Mouse (Mus musculus) testis, adult 2 months (tissue): ENCODE data around the gene Il18bp.

Source experiments
- CTCF ChIP-seq: fragments of 200-500 bp; IDR thresholded peaks from 2 replicates; pipeline ENCODE4 v1.5.1; 2012; ENCODE audit warnings: low read depth, mild to moderate bottlenecking, inconsistent platforms, low read length, moderate library complexity; ENCODE audit not compliant: control insufficient read depth, insufficient read depth, insufficient replicate concordance
- POLR2A ChIP-seq: fragments of 200-500 bp; IDR thresholded peaks from 2 replicates; pipeline ENCODE4 v1.6.1; 2012; ENCODE audit warnings: low read depth, mild to moderate bottlenecking, inconsistent platforms, low read length, moderate library complexity; ENCODE audit not compliant: control insufficient read depth

- TF ChIP-seq POLR2A (no peak), CTCF (no peak)
Measured at GRCm38 (mm10) chr7:101965606-101966005, 52.9 kb downstream of the Il18bp start.
